Mouse (Mus musculus): ENCODE measurements around the gene Slco2b1.

Slco2b1 gene

DNA sequence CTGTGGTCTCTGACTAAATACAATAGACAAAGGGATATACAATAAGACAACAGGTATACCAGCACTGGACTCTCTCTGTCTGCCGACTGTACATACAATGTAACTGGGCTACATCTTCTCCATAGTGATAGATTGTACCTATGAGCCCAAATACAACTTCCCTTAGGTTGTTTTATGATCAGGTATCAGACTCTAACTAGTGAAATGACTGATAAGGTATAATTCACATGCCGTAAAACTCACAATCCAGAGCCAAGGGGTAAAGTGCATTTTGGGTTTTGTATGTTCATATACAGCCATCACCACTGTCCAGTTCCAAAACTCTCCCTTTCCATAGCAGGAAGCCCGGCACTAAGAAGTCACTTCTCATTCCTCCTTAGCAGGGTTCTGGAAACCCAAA, 17.8 kb downstream of the Slco2b1 start:
- DNase-seq (ENCODE audit: low spot score), result no peak

DNA sequence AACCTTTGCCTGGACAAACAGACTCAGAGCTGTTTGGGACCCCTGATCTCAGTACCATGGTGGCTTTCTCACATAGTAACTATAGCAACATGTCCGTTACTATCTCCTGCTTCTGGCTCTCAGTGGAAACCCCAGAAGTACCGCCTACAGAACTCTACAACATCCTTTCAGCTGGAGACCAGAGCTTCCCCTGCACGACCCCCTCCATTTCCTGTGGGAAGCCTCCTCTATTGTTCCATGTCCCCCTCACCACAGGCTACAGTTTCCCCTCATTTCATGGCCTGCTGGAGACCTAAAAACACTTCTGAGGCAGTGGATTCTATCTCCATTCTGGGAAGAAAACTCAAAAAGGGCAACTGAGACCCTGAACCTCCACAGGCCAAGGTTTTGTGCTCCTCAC, 18.7 kb downstream of the Slco2b1 start:
- no peak for DNase-seq (ENCODE audit: low spot score)

DNA sequence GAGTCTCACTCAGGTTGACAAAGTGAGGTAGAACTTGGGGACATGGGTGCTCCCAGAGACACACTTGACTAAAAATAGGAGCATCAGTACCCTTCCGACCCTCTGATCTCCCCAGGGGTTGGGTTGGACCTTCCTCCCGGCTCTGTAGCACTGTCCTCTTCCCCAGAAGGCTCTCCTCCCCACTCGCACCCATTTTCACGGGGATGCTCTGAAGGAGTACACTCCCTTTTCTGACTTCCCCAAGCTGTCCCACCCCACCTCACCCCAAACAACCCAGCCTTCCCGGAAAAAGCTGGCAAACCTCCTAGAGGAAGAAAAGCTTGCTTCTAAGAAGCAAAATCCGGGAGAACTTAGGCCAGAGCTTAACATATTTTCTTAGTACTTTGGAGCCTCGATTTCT, 20.3 kb downstream of the Slco2b1 start:
- no peak for DNase-seq (ENCODE audit: low spot score)

DNA sequence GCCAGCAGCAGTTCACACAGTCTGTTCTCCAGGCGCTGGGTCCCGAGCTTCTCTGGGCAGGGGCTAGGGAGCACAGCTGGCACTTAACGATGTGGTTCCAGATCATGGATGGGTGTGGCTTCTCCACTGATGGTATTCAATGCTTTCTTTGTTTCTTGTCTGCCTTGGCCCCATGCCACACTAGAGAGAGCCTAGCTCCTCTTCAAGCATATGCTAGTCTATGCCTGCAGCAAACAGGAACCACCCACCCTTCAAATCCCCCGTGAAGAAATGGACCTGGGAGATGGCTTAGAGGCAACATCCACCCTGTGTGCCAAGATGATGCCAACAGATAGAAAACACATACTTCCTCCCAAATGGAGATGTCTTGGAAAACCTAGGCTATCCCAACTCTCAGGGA, 27.1 kb downstream of the Slco2b1 start:
- DNase-seq (ENCODE audit: low spot score), result no peak

DNA sequence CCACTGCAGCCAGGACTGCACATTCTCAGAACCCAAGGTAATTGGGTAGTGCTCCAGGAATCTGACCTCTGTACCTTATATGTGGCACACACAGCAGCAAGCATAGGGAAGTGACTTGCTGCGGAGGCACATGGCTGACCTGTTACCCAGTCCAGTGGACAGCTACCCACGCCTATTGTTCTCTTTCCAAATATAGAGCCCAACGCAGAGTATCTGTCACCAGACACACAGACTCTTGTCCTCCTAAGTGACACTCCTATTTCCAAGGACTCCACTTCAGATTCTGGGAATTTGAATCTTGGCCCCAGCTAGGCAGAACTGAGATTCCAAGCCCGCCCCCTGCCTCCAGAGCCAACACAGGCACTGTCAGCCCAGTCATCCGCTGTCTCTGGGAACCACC, 30.4 kb downstream of the Slco2b1 start:
- no peak for DNase-seq (ENCODE audit: low spot score)

DNA sequence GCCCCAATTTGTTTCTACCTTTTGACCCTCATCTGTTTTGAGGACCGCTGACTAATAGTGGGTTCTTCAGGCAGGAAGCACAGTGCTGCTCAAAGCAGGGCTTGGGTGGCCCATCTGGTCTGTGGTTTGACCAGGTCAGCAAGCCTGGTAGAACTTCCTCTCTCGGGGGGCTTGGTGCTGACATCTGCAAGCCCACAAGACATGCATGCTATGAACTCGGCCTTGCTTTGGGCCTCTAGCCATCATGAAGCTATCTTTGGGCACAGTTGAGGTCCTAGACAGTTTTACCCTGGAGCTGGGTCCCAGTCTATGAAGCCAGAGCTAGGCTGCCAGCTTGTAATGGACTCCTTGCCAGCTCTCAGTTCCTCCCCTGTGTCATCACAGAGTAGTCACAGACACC, 36.2 kb downstream of the Slco2b1 start:
- DNase-seq (ENCODE audit: low spot score), result no peak

DNA sequence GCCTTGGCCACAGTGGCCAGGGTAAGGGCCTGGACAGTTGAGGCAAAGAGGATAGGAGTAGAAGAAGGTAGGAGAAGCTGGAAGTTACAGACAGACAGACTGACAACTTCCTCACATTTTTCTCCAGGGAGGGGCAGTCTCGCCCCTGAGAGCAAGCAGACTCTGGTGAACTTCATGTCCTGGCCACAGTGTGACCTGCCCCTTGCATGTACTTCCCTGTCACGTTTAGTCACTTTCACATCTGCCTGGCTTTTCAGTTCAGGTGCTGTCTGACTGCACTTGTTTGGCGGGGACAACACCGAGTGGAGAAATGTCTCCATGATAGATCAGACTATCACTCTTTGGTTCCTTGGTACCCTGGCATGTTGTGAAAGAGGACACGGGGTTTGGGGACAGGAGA, 36.9 kb downstream of the Slco2b1 start:
- DNase-seq (ENCODE audit: low spot score), result no peak

DNA sequence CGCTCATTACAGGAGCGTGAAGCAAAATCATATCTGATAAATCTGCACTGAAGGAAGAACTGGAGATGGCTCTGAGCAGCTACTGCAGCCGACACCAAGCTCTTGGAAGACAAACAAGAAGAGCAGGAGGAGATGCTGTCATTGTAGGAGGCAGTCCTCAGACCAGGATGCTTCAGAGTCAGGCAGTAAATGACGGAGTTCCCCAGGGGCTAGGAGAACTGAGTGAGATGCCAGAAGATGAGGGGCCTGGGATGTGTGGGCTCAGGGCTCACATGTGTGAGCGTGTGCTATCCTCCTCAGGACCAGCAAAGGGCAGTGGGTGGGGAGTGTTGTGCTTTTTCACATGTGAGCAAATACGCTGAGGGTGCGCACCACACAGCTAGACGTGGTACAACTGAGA, 38.0 kb downstream of the Slco2b1 start:
- DNase-seq (ENCODE audit: low spot score), result no peak

DNA sequence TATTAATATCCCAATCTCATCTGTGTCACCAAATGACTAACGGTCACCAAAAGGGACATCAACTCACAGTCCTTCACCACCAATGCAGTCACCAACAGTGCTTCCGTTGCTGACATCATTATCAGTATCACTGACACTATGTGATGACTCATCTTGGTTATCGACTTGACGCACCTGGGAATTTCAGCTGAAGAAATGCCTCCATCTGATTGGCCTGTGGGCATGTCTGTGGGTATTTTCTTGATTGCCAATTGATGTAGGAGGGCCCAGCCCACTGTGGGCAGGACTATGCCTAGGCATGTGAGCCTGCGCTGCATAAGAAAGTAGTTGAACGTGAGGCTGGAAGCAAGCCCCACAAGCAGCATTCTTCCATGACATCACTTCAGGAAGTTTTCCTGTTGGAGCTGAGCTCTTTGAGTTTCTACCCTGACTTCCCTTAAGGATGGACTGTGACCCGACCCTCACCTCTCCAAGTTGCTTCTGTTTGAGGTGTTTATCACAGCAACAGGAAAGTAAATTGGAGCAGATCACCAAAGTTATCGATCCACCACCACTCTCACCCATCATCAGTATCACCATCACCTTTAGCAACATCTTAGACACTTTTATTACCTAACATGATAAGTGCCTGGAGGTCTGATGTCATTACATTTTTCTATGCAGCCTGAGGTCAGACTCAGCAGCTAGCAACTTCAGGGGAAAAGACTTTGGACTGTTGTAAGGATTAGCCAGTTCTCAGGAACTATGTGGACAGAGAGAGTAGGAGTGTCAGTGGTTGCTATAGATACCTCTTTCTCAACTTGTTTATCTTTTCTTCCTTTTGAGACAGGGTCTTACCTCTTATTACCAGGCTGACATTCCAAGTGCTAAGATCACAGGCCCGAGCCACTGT, 39.4 kb downstream of the Slco2b1 start:
- DNase-seq (ENCODE audit: low spot score), result no peak

DNA sequence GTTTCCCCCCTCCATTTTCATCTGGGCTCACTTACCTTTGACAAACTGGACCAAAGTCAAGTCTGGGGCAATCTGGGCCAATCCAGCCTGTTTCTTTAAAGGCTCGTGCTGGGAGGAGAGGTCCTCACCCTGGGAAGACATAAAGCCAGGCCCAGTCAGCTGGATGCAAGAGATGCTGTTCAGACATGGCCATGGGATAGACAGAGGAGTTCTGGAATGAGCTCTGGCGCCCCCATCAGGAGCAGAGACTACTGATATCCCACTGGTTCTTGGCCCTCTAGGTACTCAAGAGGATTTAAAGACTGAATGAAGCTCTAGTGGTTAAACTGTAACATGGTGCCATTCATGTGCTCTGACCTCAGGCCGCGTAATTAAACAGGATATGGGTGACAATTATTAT, 40.2 kb downstream of the Slco2b1 start:
- DNase-seq (ENCODE audit: low spot score), result no peak

DNA sequence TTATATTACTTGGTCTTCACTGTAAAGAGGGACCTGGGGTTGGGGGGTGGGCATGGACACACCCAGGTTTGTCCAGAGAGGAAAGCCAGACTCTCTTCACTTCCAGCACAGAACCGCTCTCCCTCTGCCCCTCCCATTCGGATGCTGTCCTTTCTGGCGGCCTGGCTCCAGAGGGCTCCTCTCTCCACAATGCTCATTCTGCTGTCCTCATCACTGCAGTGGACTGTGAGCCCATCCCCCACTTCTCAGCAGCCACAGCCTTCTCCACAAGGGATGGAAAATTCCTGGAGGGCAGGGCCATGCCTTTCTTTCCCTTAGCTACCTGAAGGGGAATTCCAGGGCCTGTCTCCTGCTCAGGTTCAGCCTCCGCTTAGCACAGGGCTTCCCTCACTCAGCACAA, 42.3 kb downstream of the Slco2b1 start:
- DNase-seq (ENCODE audit: low spot score), result no peak

DNA sequence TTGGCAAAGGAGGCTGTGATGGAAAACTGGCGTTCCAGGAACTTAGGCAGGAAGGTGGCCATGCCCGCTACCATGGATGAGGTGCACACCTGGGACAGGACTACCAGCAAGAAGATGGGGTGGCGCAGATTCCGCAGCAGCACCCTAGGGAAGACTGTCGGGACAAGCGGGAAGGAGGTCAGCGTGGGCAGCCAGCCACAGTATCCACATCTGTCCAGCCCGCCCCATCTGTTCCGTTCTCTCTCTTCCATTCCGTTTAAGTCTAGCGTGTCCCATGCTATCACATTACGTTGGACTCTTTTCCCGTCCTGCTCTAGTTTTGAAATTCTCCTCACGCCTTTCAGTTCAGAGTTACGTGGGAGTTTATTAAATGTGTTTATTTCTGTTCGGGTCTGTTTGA, 44.0 kb downstream of the Slco2b1 start:
- no peak for DNase-seq (ENCODE audit: low spot score)

DNA sequence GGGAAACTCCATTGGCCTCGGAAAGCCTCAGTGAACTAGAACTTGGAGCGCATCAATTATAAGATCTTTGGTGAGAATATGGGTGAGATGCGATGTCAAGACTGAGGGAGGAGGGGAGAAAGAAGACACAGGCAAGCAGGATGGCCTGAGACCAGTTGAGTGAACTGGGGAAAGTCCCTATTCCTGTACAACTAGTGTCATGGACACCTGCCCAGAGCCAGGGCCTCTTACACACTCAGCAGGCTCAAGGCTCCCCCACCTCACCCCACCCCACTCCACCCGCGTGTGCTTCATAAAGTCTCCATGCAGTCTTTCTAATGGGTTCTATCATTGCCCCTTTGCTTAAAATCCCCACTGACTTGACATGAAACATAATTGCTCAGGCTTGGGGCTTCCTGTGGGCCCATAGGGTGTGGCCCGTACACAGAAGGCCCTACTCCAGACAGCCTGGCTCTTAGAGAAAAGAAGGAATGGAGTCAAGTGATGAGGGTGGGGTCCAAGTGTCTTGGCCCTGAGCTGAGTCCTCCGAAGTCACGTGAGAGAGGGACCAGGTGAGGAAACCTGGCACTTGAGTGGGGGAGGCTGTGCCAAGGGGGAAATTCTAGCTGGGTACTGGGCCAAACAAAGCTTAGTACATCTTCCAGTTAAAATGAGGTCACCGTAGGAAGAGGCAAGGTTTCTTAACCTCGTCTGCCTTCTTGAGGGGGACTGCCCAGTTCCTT, 45.2 kb downstream of the Slco2b1 start:
- DNase-seq (ENCODE audit: low spot score), result no peak

DNA sequence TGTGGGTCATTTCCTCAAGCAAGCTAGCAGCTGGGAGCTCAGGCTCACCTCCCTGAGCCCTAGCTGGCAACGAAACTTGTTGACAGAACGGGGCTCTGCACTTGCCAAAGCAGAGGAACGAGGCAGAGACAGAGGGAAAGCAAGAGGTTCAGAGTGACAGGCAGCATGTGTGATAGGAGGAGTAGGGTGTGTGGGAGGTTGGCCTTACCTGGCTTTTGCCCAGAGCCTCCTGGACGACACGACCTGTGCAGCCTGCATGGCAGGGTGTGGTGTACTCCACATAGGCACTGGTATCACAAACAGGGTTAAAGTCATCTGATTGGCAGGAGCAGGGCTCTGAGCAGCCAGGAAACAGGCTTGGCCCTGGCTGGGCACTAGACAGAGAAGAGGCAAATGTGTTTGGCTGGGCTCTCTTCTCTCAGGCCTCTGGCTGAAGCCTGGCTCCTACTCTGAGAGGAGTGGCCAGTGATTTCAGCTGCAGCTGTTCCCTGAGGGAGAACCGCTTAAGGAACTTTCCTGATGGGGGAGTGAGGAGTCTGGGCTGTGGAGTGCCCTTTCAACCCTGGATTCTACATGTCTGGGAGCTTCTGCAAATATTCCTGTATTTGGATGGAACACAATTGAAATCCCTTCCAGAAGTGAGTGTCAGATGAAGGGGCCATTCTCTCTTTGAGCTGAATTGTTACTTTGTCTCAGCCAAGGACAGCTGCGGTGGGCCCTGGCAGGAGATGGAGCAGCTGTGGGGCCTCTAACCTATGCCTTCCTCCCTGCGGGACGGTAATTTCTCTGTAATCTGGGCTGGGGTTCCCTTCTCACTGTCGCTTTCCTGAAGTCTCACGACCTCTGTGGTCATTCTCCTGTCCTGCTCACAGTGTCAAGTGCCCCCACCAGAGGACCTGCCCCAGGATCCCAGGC, 46.3 kb downstream of the Slco2b1 start:
- peak; percentile 70 for DNase-seq (ENCODE audit: low spot score)

DNA sequence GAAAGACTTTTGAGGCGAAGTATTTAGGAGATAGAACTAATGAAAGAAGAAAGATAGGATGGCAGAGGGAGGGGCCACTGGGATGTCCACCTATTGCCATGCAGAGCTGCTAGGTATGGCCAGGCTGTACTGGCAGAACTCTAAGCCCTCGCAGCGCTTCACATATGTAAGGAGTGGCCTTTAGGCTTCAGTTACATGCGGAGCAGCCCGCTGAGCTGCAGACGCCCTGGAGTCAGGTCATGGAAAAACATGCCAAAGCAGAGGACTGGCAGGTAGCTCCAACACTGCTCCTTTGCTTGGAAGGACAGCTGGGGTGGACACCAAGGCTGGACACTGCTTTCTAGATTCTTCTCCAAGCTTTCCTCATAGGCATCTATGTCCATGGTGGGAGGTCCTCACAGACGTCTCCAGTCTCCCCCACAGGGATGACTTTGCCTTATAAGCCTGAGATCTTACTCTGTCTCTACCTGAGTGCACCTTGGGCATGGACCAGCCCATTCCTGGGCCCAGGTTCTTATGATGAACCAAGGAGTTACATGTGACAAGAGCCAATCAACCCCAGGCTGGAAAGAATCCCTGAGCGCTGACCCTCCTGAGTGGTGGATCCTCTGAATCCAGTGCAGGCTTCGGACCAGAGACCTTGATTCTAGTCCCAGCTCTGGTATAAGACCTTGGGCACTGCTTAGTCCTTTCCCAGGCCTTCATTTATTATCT, 47.5 kb downstream of the Slco2b1 start:
- no peak for DNase-seq (ENCODE audit: low spot score)

DNA sequence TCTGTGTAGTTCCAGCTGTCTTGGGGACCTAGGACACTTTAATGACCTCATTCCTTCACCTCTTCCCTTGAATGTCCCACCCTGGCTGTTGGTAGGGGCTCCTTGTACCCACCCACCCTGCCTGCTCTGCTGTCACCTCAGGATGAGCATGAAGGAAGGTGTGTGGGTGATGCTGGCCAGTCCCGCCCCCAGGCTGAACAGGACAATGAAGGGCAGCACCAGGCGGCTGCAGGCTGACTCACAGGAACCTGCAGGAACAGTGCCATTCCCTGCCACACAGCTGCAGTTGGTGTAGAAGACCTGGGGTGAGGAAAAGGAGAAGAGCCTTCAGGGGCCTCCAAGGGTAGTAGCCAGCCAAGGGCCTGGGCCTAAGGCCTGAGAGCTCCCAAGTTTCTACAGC, 48.8 kb downstream of the Slco2b1 start:
- DNase-seq (ENCODE audit: low spot score), result no peak

DNA sequence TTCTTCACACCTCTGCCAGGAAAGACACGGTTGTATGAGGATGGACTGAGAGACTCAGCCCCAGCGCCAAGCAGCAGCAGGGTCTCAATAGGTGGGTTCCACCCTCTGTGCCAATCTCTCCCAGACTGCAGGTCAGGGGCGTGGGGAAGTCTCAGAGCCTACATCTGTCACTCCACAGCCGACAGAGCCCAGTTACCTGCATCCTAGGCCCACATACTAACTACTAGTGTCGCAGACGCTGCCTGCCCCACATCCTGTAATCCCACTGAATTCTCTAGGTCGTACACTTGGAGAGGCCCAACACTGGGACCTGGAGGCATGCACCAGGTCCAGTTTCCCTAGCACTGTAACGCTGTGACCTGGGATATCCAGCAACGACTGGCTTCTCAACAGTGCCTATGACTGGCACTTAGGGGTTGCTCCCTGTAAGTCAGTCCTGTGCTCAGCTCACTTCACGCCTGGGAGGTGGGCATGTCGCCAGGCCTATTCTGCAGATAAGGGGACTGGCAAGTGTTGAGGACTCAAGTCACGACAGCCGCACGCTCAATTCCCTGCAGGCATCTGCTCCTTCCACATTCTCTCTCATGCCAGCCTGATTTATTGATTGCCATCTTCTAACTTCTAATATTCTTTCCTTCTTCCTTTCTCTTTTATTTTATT, 49.4 kb downstream of the Slco2b1 start:
- no peak for DNase-seq (ENCODE audit: low spot score)

DNA sequence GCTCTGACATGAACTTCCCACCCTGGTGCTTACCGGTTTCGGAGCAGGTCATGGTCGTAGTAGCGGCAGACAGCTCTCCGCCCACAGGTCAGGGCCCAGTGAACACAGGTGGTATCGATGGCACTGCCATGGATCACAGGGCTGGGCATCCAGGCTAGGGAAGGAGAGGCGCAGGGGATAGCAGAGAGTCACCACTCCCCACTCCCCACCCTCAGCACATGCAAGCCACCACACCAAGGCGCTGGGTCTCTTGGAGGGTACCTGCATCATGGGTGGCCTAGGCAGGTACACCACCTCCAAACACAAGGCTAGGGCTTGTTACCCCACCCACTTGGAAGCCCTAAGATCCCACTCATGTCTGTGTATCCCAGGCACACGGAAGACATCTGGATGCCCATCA, 50.1 kb downstream of the Slco2b1 start:
- DNase-seq (ENCODE audit: low spot score), result no peak

DNA sequence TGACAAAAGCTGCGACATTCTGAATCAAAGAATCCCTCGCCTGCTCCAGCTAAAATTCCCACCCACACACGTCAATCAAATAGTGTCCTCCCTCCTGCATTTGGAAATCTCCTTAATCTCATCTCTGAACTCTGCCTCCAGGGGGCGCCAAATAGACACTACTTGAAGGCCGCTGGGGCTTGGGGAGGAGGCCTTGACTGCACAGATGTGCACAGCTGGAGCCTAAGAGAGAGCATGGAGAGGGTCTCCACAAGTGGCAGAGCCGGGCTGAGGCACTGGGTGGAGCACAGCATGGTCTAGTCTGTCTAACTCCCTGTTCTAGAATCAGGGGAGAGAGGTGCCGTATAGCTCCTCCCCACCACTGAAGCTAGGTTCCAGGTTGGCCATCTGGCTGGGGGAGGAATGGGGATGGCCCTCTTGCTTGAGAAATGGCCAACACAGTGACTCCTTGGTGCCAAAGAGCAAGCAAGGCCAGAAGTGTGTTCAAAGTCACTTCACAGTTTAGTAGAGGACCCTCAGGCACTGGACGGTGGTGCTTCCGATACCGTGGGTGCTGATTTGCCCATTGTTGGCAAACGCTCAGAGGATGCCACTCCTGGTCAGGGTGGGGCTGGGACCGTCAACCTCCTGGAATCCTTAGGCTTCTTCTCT, 51.6 kb downstream of the Slco2b1 start:
- peak; percentile 64 for DNase-seq (ENCODE audit: low spot score)

DNA sequence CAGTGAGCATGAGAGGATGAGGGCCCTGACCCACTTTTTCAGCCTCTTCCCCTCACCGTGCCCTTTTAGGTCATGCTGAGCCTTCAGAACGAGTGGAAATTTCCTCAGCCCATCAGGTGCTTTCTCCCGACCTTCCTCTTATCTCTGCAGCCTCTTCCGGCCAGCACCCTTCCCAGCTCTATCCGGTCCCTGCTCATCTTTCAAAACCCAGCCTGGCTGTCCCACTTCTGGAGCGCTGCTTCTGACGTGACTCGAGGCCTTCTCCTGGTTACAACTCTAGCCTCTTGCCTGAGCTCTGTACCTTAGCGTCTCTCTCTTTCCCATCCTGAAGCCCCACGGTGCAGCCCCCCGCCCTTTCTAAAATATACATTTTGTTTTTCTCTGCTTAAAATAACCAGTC, 56.9 kb downstream of the Slco2b1 start:
- no peak for DNase-seq (ENCODE audit: low spot score)

DNA sequence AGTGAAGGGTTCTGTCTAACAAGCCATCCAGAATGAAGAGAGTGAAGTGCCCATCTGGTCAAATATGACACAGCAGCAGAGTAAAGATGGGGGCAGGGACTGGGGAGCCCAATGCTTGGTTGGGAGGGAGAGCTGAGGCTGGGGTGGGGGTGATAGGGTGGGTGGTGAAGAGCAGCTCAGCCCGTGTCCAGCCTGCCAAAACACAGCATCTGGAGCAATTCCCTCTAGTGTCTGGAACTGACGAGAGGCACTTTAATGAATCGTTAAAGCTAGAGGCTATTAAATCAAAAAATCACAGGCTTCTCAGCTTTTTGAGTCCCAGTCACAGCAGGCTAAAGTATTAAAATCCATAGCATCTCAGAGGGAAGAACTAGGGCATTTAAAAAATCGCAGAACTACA, 61.6 kb downstream of the Slco2b1 start:
- DNase-seq (ENCODE audit: low spot score), result no peak

Measured in testis, postnatal 14 days (tissue).